Mouse (Mus musculus): Measurements from ENCODE around the gene Syngr2.
"Not testable (repeated sequence)": the region's sequence is repeated elsewhere in the genome, so short reads cannot be mapped to it uniquely, and the experiment has no call there.

GRCm38 (mm10) chr11:117788481-117788880, 21.0 kb upstream of the Syngr2 start:
- TF ChIP-seq POLR2A (IDR thresholded peaks at IDR 0.05; ENCODE audit: low read depth, low read length); CTCF (IDR thresholded peaks at IDR 0.05; ENCODE audit: extremely low read depth, insufficient read depth, insufficient read length, insufficient replicate concordance): not testable (repeated sequence)

Measured in spleen, adult 2 months (tissue).